Mouse (Mus musculus) hindbrain, embryonic 16.5 days (tissue): ENCODE data around the gene 4930550C14Rik. TPM values are rescaled to one million over a fixed set of nuclear protein-coding genes. Genes with fewer than 3 reads are reported as not detected.

ENCODE experiments used
- ATAC-seq: fragments of 200-750 bp; cut with Nextera tagmentation; 2 replicates; pipeline ENCODE4 v1.8.0; 2017; ENCODE audit warnings: moderate TSS enrichment, moderate library complexity
- H3K27ac ChIP-seq: fragments of 300-500 bp; sonication (generic); 2 replicates; pipeline ENCODE4 v1.5.1; 2014; ENCODE audit warnings: low read depth, mild to moderate bottlenecking, control low read depth, low read length, moderate library complexity
- H3K27me3 ChIP-seq: fragments of 300-500 bp; sonication (generic); replicated peaks from 2 replicates; pipeline ENCODE4 v1.6.1; 2014; ENCODE audit warnings: low read length; ENCODE audit not compliant: control insufficient read depth, insufficient read depth
- H3K36me3 ChIP-seq: fragments of 300-500 bp; sonication (generic); 2 replicates; pipeline ENCODE4 v1.6.1; 2014; ENCODE audit warnings: mild to moderate bottlenecking, low read length, moderate library complexity, mixed read lengths; ENCODE audit not compliant: control insufficient read depth, insufficient read depth
- H3K4me1 ChIP-seq: fragments of 300-500 bp; sonication (generic); 2 replicates; pipeline ENCODE4 v1.6.1; 2014; ENCODE audit warnings: low read depth, low read length; ENCODE audit not compliant: control insufficient read depth, insufficient read depth
- H3K4me2 ChIP-seq: fragments of 300-500 bp; sonication (generic); 2 replicates; pipeline ENCODE4 v1.6.1; 2014; ENCODE audit warnings: mild to moderate bottlenecking, low read length, control low read depth, moderate library complexity
- H3K4me3 ChIP-seq: fragments of 300-500 bp; sonication (generic); 2 replicates; pipeline ENCODE4 v1.5.1; 2014; ENCODE audit warnings: mild to moderate bottlenecking, low read length, control low read depth, moderate library complexity
- H3K9ac ChIP-seq: fragments of 300-500 bp; sonication (generic); 2 replicates; pipeline ENCODE4 v1.6.1; 2014; ENCODE audit warnings: low read depth, mild to moderate bottlenecking, control low read depth, low read length, moderate library complexity
- H3K9me3 ChIP-seq: fragments of 300-500 bp; sonication (generic); 2 replicates; pipeline ENCODE4 v1.6.1; 2014; ENCODE audit warnings: mild to moderate bottlenecking, low read length, moderate library complexity; ENCODE audit not compliant: control insufficient read depth
- WGBS: fragments of 180-500 bp; shearing (Covaris S2); extraction: QIAGEN DNeasy Blood & Tissue Kit; methylation state at CpG from one replicate; pipeline ENCODE4 v1.1.7; 2014; 5-methylcytosine and 5-hydroxymethylcytosine counted together
- polyA plus RNA-seq: library from polyadenylated mRNA; unstranded; fragments of >200 nt; fragmentation: Nextera tagmentation; extraction: Ambion mirVana; gene quantifications from 2 replicates; pipeline ENCODE4 v1.2.1, GENCODE M21; 2015

Gene 4930550C14Rik
- polyA plus RNA-seq, 1 experiment from 2014 or later: 0.30 TPM

- H3K9me3 ChIP-seq: no peaks in the 10 kb centered on the region
- no peak overlapping the region for H3K4me2 ChIP-seq
- no peak overlapping the region for H3K27ac ChIP-seq
- H3K4me3 ChIP-seq: no peak overlapping the region
- no peaks in the 10 kb centered on the region for H3K36me3 ChIP-seq
- 77% methylated on average over 9 of the region's 9 CpGs for WGBS
- ATAC-seq: no peak
- H3K9ac ChIP-seq: no peak overlapping the region
- H3K4me1 ChIP-seq: no peaks in the 10 kb centered on the region
- no peaks in the 10 kb centered on the region for H3K27me3 ChIP-seq
Measured at GRCm38 (mm10) chr9:53422133-53422896, 20.2 kb downstream of the 4930550C14Rik start.

- no peaks in the 10 kb centered on the region for H3K27me3 ChIP-seq
- no peak for ATAC-seq
- H3K36me3 ChIP-seq: no peaks in the 10 kb centered on the region
- H3K9ac ChIP-seq: no peak overlapping the region
- no peak overlapping the region for H3K4me3 ChIP-seq
- 90% methylated on average over 3 of the region's 3 CpGs for WGBS
- no peak overlapping the region for H3K4me2 ChIP-seq
- H3K9me3 ChIP-seq: no peaks in the 10 kb centered on the region
- no peaks in the 10 kb centered on the region for H3K4me1 ChIP-seq
- H3K27ac ChIP-seq: no peak overlapping the region
Measured at GRCm38 (mm10) chr9:53426726-53427125, 24.6 kb downstream of the 4930550C14Rik start.

GRCm38 (mm10) chr9:53427638-53428037, 25.5 kb downstream of the 4930550C14Rik start:
- H3K4me2 ChIP-seq: no peak overlapping the region
- H3K36me3 ChIP-seq: no peaks in the 10 kb centered on the region
- H3K4me3 ChIP-seq: no peak overlapping the region
- no peak overlapping the region for H3K27ac ChIP-seq
- H3K27me3 ChIP-seq: no peaks in the 10 kb centered on the region
- no peaks in the 10 kb centered on the region for H3K9me3 ChIP-seq
- no peaks in the 10 kb centered on the region for H3K4me1 ChIP-seq
- 81% methylated on average over 3 of the region's 3 CpGs for WGBS
- no peak overlapping the region for H3K9ac ChIP-seq
- no peak for ATAC-seq

- Histone ChIP-seq H3K9ac (no peak overlapping the region), H3K27ac (no peak overlapping the region), H3K36me3 (no peaks in the 10 kb centered on the region), H3K27me3 (no peaks in the 10 kb centered on the region), H3K4me3 (no peak overlapping the region), H3K4me2 (no peak overlapping the region), H3K9me3 (no peaks in the 10 kb centered on the region), H3K4me1 (no peaks in the 10 kb centered on the region)
- no peak for ATAC-seq
- WGBS: 91% methylated on average over 14 of the region's 14 CpGs
Measured at GRCm38 (mm10) chr9:53435830-53436570, 33.9 kb downstream of the 4930550C14Rik start.

- no peak overlapping the region for H3K27ac ChIP-seq
- WGBS: 93% methylated on average over 1 of the region's 1 CpGs
- H3K9ac ChIP-seq: no peak overlapping the region
- H3K4me1 ChIP-seq: no peaks in the 10 kb centered on the region
- peaks cover 21% of the 10 kb centered on the region for H3K36me3 ChIP-seq
- H3K4me3 ChIP-seq: no peak overlapping the region
- H3K9me3 ChIP-seq: no peaks in the 10 kb centered on the region
- no peaks in the 10 kb centered on the region for H3K27me3 ChIP-seq
- no peak for ATAC-seq
- H3K4me2 ChIP-seq: no peak overlapping the region
Measured at GRCm38 (mm10) chr9:53450609-53451008, 48.5 kb downstream of the 4930550C14Rik start.

- H3K4me1 ChIP-seq: no peaks in the 10 kb centered on the region
- H3K36me3 ChIP-seq: peaks cover 19% of the 10 kb centered on the region
- H3K27me3 ChIP-seq: no peaks in the 10 kb centered on the region
- no peak for ATAC-seq
- H3K9me3 ChIP-seq: no peaks in the 10 kb centered on the region
- H3K9ac ChIP-seq: no peak overlapping the region
- no peak overlapping the region for H3K27ac ChIP-seq
- 99% methylated on average over 2 of the region's 2 CpGs for WGBS
- H3K4me2 ChIP-seq: no peak overlapping the region
- no peak overlapping the region for H3K4me3 ChIP-seq
Measured at GRCm38 (mm10) chr9:53452038-53452437, 49.9 kb downstream of the 4930550C14Rik start.

GRCm38 (mm10) chr9:53472806-53473518, 70.8 kb downstream of the 4930550C14Rik start:
- Histone ChIP-seq H3K36me3 (peaks cover 3% of the 10 kb centered on the region; the same call in 1 of the 2 replicates), H3K4me2 (no peak overlapping the region), H3K27me3 (no peaks in the 10 kb centered on the region), H3K4me1 (no peaks in the 10 kb centered on the region), H3K4me3 (no peak overlapping the region), H3K9ac (no peak overlapping the region), H3K27ac (no peak overlapping the region), H3K9me3 (no peaks in the 10 kb centered on the region)
- no peak for ATAC-seq
- 81% methylated on average over 9 of the region's 9 CpGs for WGBS
